ENCODE assay signal across 42 mouse cellular contexts in the genomic region with DNA sequence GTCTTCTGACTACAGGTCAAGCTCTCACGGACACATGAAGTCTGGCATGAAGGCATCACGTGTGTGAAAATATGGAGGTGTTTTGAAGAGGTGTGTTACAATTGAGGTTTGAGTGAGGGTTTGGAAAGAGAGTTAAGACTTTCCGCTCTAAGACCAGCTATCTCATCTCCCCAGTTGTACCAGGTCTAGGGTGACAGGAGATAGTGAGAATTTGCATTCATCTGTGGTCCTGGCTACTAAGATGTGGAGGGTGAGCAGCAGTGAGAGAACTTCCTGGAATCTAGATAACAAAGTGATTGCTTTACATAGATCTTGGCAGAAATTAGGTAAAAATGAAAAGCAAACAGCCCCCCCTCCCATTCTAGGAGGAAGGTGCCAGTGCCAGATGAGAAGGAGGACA. TPM values are rescaled to one million over a fixed set of nuclear protein-coding genes. Genes with fewer than 3 reads are reported as not detected.
DNase-seq lines count a peak whose midpoint lies in the region; ATAC-seq and TF ChIP-seq lines count a peak whose summit lies in the region.
"Had no signal": no experiment of that assay in that cellular context is flagged by ENCODE, and none has a peak within 500 bp of the region (broad histone marks: within the 10 kb centered on the region; RNA-seq: fewer than 3 reads in every experiment).

No protein-coding gene starts in this region.

- no peak overlapping the region for H3K4me3 ChIP-seq in MEL (ENCODE audit: control insufficient read depth in 1 of 2, insufficient read depth in 1 of 2, low read depth in 2 of 2, low read length in 2 of 2)
- no peak overlapping the region for H3K4me3 ChIP-seq in liver, embryonic 15.5 days (replicated peaks)
- H3K4me3 ChIP-seq: hindbrain, embryonic 10.5 days; hindbrain, embryonic 15.5 days; limb, embryonic 13.5 days; midbrain, embryonic 10.5 days; myocyte; neural tube, embryonic 12.5 days had no signal

- H3K4me2 ChIP-seq in liver, embryonic 15.5 days: no peak overlapping the region
- H3K4me2 ChIP-seq: hindbrain, embryonic 15.5 days; limb, embryonic 13.5 days; neural tube, embryonic 12.5 days had no signal

- peak; percentile 86 for ATAC-seq in liver, embryonic 15.5 days (ENCODE audit: insufficient read depth)
- ATAC-seq in frontal cortex, adult (ENCODE audit: low TSS enrichment): no peak
- ATAC-seq: forebrain, embryonic 14.5 days had no signal

- no peak for TF ChIP-seq RAD21 in MEL (IDR thresholded peaks at IDR 0.05; ENCODE audit: low read depth, low read length)

- H3K79me2 ChIP-seq in MEL (ENCODE audit: control insufficient read depth, insufficient read depth, low read length, poor library complexity): no peaks in the 10 kb centered on the region

- no peak overlapping the region for H3K27ac ChIP-seq in MEL (ENCODE audit: control insufficient read depth, low read depth, low read length)
- no peak overlapping the region for H3K27ac ChIP-seq in liver, embryonic 15.5 days (replicated peaks)
- H3K27ac ChIP-seq: hindbrain, embryonic 10.5 days; hindbrain, embryonic 15.5 days; limb, embryonic 13.5 days; macrophage; midbrain, embryonic 10.5 days; neural tube, embryonic 12.5 days; stomach, postnatal 0 days had no signal

- peaks cover 0 to 3% of the 10 kb centered on the region in 2 experiments; a peak in 1 of 4 replicates for H3K4me1 ChIP-seq in MEL (ENCODE audit: control insufficient read depth in 1 of 2, insufficient read depth in 2 of 2, low read length in 2 of 2)
- peaks cover 10% of the 10 kb centered on the region for H3K4me1 ChIP-seq in liver, embryonic 15.5 days (replicated peaks)
- H3K4me1 ChIP-seq: hindbrain, embryonic 10.5 days; hindbrain, embryonic 15.5 days; midbrain, embryonic 10.5 days; neural tube, embryonic 12.5 days had no signal

- 15% methylated on average over 3 of the region's 3 CpGs for WGBS in liver, embryonic 15.5 days (ENCODE audit: insufficient replicate concordance)

- no peak for TF ChIP-seq POLR2A in MEL (IDR thresholded peaks at IDR 0.05; ENCODE audit: control insufficient read depth in 1 of 2, insufficient read depth in 1 of 2, low read depth in 1 of 2, low read length in 2 of 2, poor library complexity in 1 of 2)

- peaks cover 5 to 6% of the 10 kb centered on the region in 2 experiments for H3K27me3 ChIP-seq in MEL (ENCODE audit: control insufficient read depth in 1 of 2, insufficient read depth in 2 of 2, low read length in 2 of 2)
- no peaks in the 10 kb centered on the region for H3K27me3 ChIP-seq in liver, embryonic 15.5 days
- H3K27me3 ChIP-seq: hindbrain, embryonic 15.5 days; limb, embryonic 13.5 days; neural tube, embryonic 12.5 days had no signal

- no peaks in the 10 kb centered on the region for H3K36me3 ChIP-seq in MEL (ENCODE audit: control insufficient read depth in 1 of 2, insufficient read depth in 2 of 2, low read length in 2 of 2)
- H3K36me3 ChIP-seq in liver, embryonic 15.5 days (replicated peaks): no peaks in the 10 kb centered on the region
- H3K36me3 ChIP-seq: G1E; hindbrain, embryonic 10.5 days; hindbrain, embryonic 15.5 days; limb, embryonic 13.5 days; midbrain, embryonic 10.5 days; neural tube, embryonic 12.5 days had no signal

- DNase-seq in MEL (ENCODE audit: low read depth, low spot score) (peak; percentile 39), adipocyte (ENCODE audit: low spot score) (no peak)
- DNase-seq in c-Kit-positive CD71-positive TER-119-positive erythroid progenitor cells, embryonic 14.5 days (ENCODE audit: low spot score): peak; percentile 52
- DNase-seq in urinary bladder, adult 18-20 months (ENCODE audit: low spot score in 2 of 2): no peak
- DNase-seq: adrenal gland, postnatal 36 days; cerebellum, adult 8-10 months; cerebellum, postnatal 25 days; heart, postnatal 14 days; kidney, adult 18-20 months; kidney, postnatal 4 days; lung, adult 2 months; lung, postnatal 10 days; right cerebral cortex, adult 18-20 months; thymus, adult 18-20 months; thymus, postnatal 4 days had no signal

- peak; percentile 40 to 50; a peak in 3 of 4 replicates for TF ChIP-seq EP300 in MEL (IDR thresholded peaks at IDR 0.05; ENCODE audit: low read depth in 1 of 2, low read length in 2 of 2)

- H3K9me3 ChIP-seq in MEL (replicated peaks; ENCODE audit: insufficient read depth, low read length): no peaks in the 10 kb centered on the region
- H3K9me3 ChIP-seq in liver, embryonic 15.5 days (replicated peaks): no peaks in the 10 kb centered on the region
- H3K9me3 ChIP-seq: G1E; hindbrain, embryonic 10.5 days; hindbrain, embryonic 15.5 days; limb, embryonic 13.5 days; midbrain, embryonic 10.5 days; neural tube, embryonic 12.5 days had no signal

- no peak overlapping the region for H3K9ac ChIP-seq in MEL (ENCODE audit: control insufficient read depth, low read depth, low read length, poor library complexity, severe bottlenecking)
- H3K9ac ChIP-seq in liver, embryonic 15.5 days: no peak overlapping the region
- H3K9ac ChIP-seq: hindbrain, embryonic 15.5 days; limb, embryonic 13.5 days; neural tube, embryonic 12.5 days had no signal

- no peak for TF ChIP-seq CTCF in MEL (IDR thresholded peaks at IDR 0.05 in 2 of 3, conservative IDR thresholded peaks at IDR 0.05 in 1 of 3; ENCODE audit: control insufficient read depth in 1 of 3, insufficient read depth in 1 of 3, low read depth in 2 of 3, low read length in 3 of 3, poor library complexity in 1 of 3, severe bottlenecking in 1 of 3)

TF ChIP-seq in MEL, 35 proteins besides CTCF, POLR2A, EP300 and RAD21:
- no peak for TF ChIP-seq USF2 (IDR thresholded peaks at IDR 0.05; ENCODE audit: borderline replicate concordance in 1 of 2, insufficient read depth in 1 of 2, low read depth in 1 of 2, low read length in 2 of 2)
- no peak for TF ChIP-seq MAFK (IDR thresholded peaks at IDR 0.05; ENCODE audit: borderline replicate concordance, low read depth, low read length)
- no peak for TF ChIP-seq ETS1 (IDR thresholded peaks at IDR 0.05; ENCODE audit: low read depth, low read length)
- peak; percentile 48 for TF ChIP-seq GATA1 (IDR thresholded peaks at IDR 0.05; ENCODE audit: low read depth, low read length)
- TF ChIP-seq TCF12 (IDR thresholded peaks at IDR 0.05; ENCODE audit: low read depth, low read length): peak; percentile 56; the same call in 1 of the 2 replicates
- no peak for TF ChIP-seq CHD1 (IDR thresholded peaks at IDR 0.05; ENCODE audit: low read depth, low read length)

RNA-seq across cellular contexts. Expression of gene Il10, which starts 9.6 kb away (rescaled TPM):
- total RNA-seq in MEL (2012; rRNA removed): not detected in 2 replicates
- not detected for polyA plus RNA-seq in MEL (2012; ENCODE audit: insufficient read depth in 1 of 2, insufficient read length in 2 of 2, low read depth in 1 of 2, low replicate concordance in 2 of 2, missing spikeins in 1 of 2)
- polyA plus RNA-seq in liver, embryonic 15.5 days (2015; fragmentation: Nextera tagmentation; extraction: Ambion mirVana): not detected in 2 replicates
- total RNA-seq: adrenal gland, adult 18-20 months; adrenal gland, postnatal 36 days; G1E; gastrocnemius, adult 8-10 months; granulocyte monocyte progenitor cell, adult 5-6 weeks; heart, postnatal 14 days; layer of hippocampus, adult 8-10 months; layer of hippocampus, postnatal 25 days; left cerebral cortex, adult 8-10 months; left cerebral cortex, postnatal 36 days; midbrain, postnatal 0 days had no signal
- polyA plus RNA-seq: brain, embryonic 14.5 days; C2C12; embryonic facial prominence, embryonic 11.5 days; forebrain, embryonic 14.5 days; frontal cortex, adult 2 months; G1E; heart, embryonic 14.5 days; hindbrain, embryonic 10.5 days; hindbrain, embryonic 15.5 days; intestine, embryonic 14.5 days; kidney, embryonic 16.5 days; lung, adult 2 months; midbrain, embryonic 10.5 days; midbrain, postnatal 0 days; myocyte; neural tube, embryonic 12.5 days; stomach, postnatal 0 days had no signal

Comparison
In these comparisons a context has a peak if more than half of its experiments do, and no peak if none do; other contexts are left out.
1. DNase-seq: peak in MEL (single experiment) and c-Kit-positive CD71-positive TER-119-positive erythroid progenitor cells, embryonic 14.5 days (single experiment); none in urinary bladder, adult 18-20 months (0 of 2) and adipocyte (single experiment).